Mouse (Mus musculus) lung, postnatal 0 days (tissue): ENCODE measurements around the gene Cd164l2.

Experiments used
- CTCF ChIP-seq: IDR thresholded peaks from 2 replicates; pipeline ENCODE4 v1.5.1; 2016; ENCODE audit warnings: antibody characterized with exemption, mild to moderate bottlenecking
- EP300 ChIP-seq: IDR thresholded peaks from 2 replicates; pipeline ENCODE4 v1.6.1; 2016; ENCODE audit warnings: antibody characterized with exemption, mild to moderate bottlenecking, control low read depth

- TF ChIP-seq CTCF: no peak
- TF ChIP-seq EP300: no peak
Measured at GRCm38 (mm10) chr4:133204379-133204778, 7.6 kb upstream of the Cd164l2 start.
